Mouse (Mus musculus) liver, embryonic 11.5 days (tissue): ENCODE measurements around the gene Rbm6. TPM values are rescaled to one million over a fixed set of nuclear protein-coding genes. Genes with fewer than 3 reads are reported as not detected.

Experiments used
- ATAC-seq: fragments of 200-750 bp; cut with Nextera tagmentation; replicated peaks from 2 replicates; pipeline ENCODE4 v1.8.0; 2017; ENCODE audit warnings: moderate number of reproducible peaks, mild to moderate bottlenecking, moderate TSS enrichment, moderate library complexity; ENCODE audit not compliant: low FRiP score
- DNase-seq: peaks from one replicate; pipeline ENCODE4 v3.0.0-alpha.2; 2017; ENCODE audit warnings: low spot score
- H3K27ac ChIP-seq: fragments of 300-500 bp; sonication (generic); 2 replicates; pipeline ENCODE4 v1.5.1; 2014; ENCODE audit warnings: mild to moderate bottlenecking, low read depth, low read length, control low read depth
- H3K27me3 ChIP-seq: fragments of 300-500 bp; sonication (generic); replicated peaks from 2 replicates; pipeline ENCODE4 v1.6.1; 2014; ENCODE audit warnings: low read length, mixed read lengths; ENCODE audit not compliant: control insufficient read depth, insufficient read depth
- H3K36me3 ChIP-seq: fragments of 300-500 bp; sonication (generic); 2 replicates; pipeline ENCODE4 v1.6.1; 2014; ENCODE audit warnings: mild to moderate bottlenecking, low read length, moderate library complexity, mixed read lengths; ENCODE audit not compliant: control insufficient read depth, insufficient read depth
- H3K4me1 ChIP-seq: fragments of 300-500 bp; sonication (generic); replicated peaks from 2 replicates; pipeline ENCODE4 v1.6.1; 2014; ENCODE audit warnings: low read length, mixed read lengths; ENCODE audit not compliant: control insufficient read depth, insufficient read depth
- H3K4me2 ChIP-seq: fragments of 300-500 bp; sonication (generic); 2 replicates; pipeline ENCODE4 v1.6.1; 2014; ENCODE audit warnings: mild to moderate bottlenecking, control low read depth, moderate library complexity
- H3K4me3 ChIP-seq: fragments of 300-500 bp; sonication (generic); 2 replicates; pipeline ENCODE4 v1.5.1; 2014; ENCODE audit warnings: low read depth, low read length, control low read depth
- H3K9ac ChIP-seq: fragments of 300-500 bp; sonication (generic); 2 replicates; pipeline ENCODE4 v1.6.1; 2014; ENCODE audit warnings: low read depth, low read length, control low read depth
- H3K9me3 ChIP-seq: fragments of 300-500 bp; sonication (generic); 2 replicates; pipeline ENCODE4 v1.6.1; 2016; ENCODE audit warnings: low read length, inconsistent platforms, mixed read lengths; ENCODE audit not compliant: control insufficient read depth
- WGBS: fragments of 180-500 bp; shearing (Covaris S2); extraction: QIAGEN DNeasy Blood & Tissue Kit; methylation state at CpG from one replicate; pipeline ENCODE4 v1.1.7; 2014; 5-methylcytosine and 5-hydroxymethylcytosine counted together
- polyA plus RNA-seq: library from polyadenylated mRNA; unstranded; fragments of >200 nt; fragmentation: Nextera tagmentation; extraction: Ambion mirVana; gene quantifications from 2 replicates; pipeline ENCODE4 v1.2.1, GENCODE M21; 2014

Rbm6 gene
- polyA plus RNA-seq, 1 experiment from 2014 or later, result 60.9 TPM

- no peak overlapping the region for H3K27ac ChIP-seq
- no peaks in the 10 kb centered on the region for H3K9me3 ChIP-seq
- H3K4me2 ChIP-seq, result no peak overlapping the region
- ATAC-seq (no peak), DNase-seq (no peak)
- no peak overlapping the region for H3K9ac ChIP-seq
- 90% methylated on average over 5 of the region's 5 CpGs for whole genome bisulfite sequencing
- peaks cover 77% of the 10 kb centered on the region for H3K36me3 ChIP-seq
- no peaks in the 10 kb centered on the region for H3K27me3 ChIP-seq
- 0 out of 2 replicates have a peak, but pooled peaks cover 5% of the 10 kb centered on the region for H3K4me1 ChIP-seq
- H3K4me3 ChIP-seq, result no peak overlapping the region
Measured at GRCm38 (mm10) chr9:107750378-107750777, 122.7 kb downstream of the Rbm6 start.

DNA sequence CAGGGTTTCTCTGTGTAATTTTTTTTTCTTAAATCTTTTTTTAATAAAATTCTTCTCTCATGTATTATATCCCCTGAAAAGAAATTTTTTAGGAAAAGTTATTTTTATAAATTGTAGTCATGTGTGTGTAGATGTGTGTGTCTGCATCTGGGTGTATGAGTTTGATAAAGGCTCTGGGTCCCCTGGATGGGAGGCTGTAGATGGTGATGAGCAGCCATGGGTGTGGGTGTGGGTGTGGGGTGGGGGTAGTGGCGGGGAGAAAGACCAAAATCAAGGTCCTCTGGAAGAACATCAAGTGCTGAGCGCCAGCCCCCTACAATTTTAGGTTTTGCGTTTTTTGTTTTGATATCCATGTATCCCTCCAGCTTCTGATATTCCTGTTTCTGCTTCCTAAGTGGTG is 125.0 kb downstream of the Rbm6 start:
- DNase-seq, result no peak
- H3K27ac ChIP-seq, result no peak overlapping the region
- H3K4me3 ChIP-seq, result no peak overlapping the region
- H3K4me1 ChIP-seq, result 0 out of 2 replicates have a peak, but pooled peaks cover 5% of the 10 kb centered on the region
- H3K36me3 ChIP-seq, result peaks cover 88% of the 10 kb centered on the region
- no peaks in the 10 kb centered on the region for H3K27me3 ChIP-seq
- H3K9ac ChIP-seq, result no peak overlapping the region
- 91% methylated on average over 3 of the region's 3 CpGs for WGBS
- peak; percentile 80 for ATAC-seq
- H3K4me2 ChIP-seq, result no peak overlapping the region
- H3K9me3 ChIP-seq, result no peaks in the 10 kb centered on the region

GRCm38 (mm10) chr9:107747310-107747709 is 125.7 kb downstream of the Rbm6 start:
- Histone ChIP-seq H3K4me2 (no peak overlapping the region), H3K4me1 (0 out of 2 replicates have a peak, but pooled peaks cover 5% of the 10 kb centered on the region), H3K9ac (no peak overlapping the region), H3K4me3 (no peak overlapping the region), H3K27ac (no peak overlapping the region), H3K9me3 (no peaks in the 10 kb centered on the region), H3K27me3 (no peaks in the 10 kb centered on the region), H3K36me3 (peaks cover 90% of the 10 kb centered on the region)
- 89% methylated on average over 1 of the region's 1 CpGs for WGBS
- ATAC-seq (no peak), DNase-seq (no peak)

DNA sequence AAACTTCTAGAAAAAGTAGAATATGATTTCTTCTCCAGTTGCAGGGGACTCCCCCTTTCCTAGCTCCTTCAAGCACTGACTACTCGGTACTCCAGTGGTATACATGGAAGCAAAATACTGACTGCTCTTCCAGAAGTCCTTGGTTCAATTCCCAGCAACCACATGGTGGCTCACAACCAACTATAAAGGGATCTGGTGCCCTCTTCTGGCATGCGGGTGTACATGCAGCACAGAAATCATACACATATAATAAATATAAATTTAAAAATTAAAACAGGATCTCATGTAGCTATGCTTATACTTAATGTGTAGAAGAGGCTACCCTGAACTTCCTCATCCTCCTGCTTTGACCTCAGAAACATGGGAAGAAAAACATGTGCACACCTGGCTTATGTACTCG is 126.4 kb downstream of the Rbm6 start:
- no peak overlapping the region for H3K4me3 ChIP-seq
- H3K27me3 ChIP-seq, result no peaks in the 10 kb centered on the region
- ATAC-seq (no peak), DNase-seq (no peak)
- H3K4me2 ChIP-seq, result no peak overlapping the region
- no peaks in the 10 kb centered on the region for H3K9me3 ChIP-seq
- H3K9ac ChIP-seq, result no peak overlapping the region
- H3K4me1 ChIP-seq, result 0 out of 2 replicates have a peak, but pooled peaks cover 5% of the 10 kb centered on the region
- WGBS, result 90% methylated on average over 3 of the region's 3 CpGs
- H3K36me3 ChIP-seq, result peaks cover 87% of the 10 kb centered on the region
- no peak overlapping the region for H3K27ac ChIP-seq

- DNase-seq, result no peak
- 92% methylated on average over 6 of the region's 6 CpGs for whole genome bisulfite sequencing
- Histone ChIP-seq H3K36me3 (peaks cover 81% of the 10 kb centered on the region), H3K27me3 (no peaks in the 10 kb centered on the region), H3K4me3 (no peak overlapping the region), H3K9me3 (no peaks in the 10 kb centered on the region), H3K4me2 (no peak overlapping the region), H3K27ac (no peak overlapping the region), H3K4me1 (0 out of 2 replicates have a peak, but pooled peaks cover 5% of the 10 kb centered on the region), H3K9ac (no peak overlapping the region)
- ATAC-seq, result no peak
Measured at GRCm38 (mm10) chr9:107744061-107744460, 129.0 kb downstream of the Rbm6 start.

DNA sequence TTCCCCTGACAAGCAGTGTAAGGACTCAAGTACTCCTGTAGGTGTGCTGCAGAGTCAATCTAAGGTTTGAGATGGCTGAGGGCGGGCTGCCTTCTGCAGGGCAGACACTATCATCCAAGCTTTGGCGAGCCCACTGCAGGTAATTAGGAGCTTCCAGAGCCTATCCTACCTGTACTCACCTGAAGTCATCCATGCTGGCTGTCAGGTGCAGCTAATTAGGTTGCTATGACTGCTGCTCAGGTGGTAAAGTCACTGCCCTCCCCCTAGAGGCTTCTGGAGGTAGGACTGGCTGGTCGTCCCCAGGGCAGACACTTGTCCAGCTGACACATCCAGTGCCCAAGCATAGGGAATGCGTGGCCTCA is 134.2 kb downstream of the Rbm6 start:
- Histone ChIP-seq H3K4me2 (no peak overlapping the region), H3K27ac (no peak overlapping the region), H3K9ac (no peak overlapping the region), H3K27me3 (peaks cover 23% of the 10 kb centered on the region), H3K36me3 (peaks cover 37% of the 10 kb centered on the region), H3K4me3 (no peak overlapping the region), H3K9me3 (no peaks in the 10 kb centered on the region), H3K4me1 (peaks cover 38% of the 10 kb centered on the region)
- DNase-seq (peak; percentile 65), ATAC-seq (peak; percentile 58)
- 58% methylated on average over 4 of the region's 4 CpGs for WGBS

GRCm38 (mm10) chr9:107738020-107738840 is 134.8 kb downstream of the Rbm6 start:
- Histone ChIP-seq H3K27ac (no peak overlapping the region), H3K36me3 (peaks cover 31% of the 10 kb centered on the region), H3K27me3 (peaks cover 23% of the 10 kb centered on the region), H3K9me3 (no peaks in the 10 kb centered on the region), H3K4me2 (no peak overlapping the region), H3K9ac (no peak overlapping the region), H3K4me3 (no peak overlapping the region), H3K4me1 (peaks cover 38% of the 10 kb centered on the region)
- 21% methylated on average over 7 of the region's 7 CpGs for WGBS
- DNase-seq, result peak; percentile 88
- ATAC-seq, result peak; percentile 76

DNA sequence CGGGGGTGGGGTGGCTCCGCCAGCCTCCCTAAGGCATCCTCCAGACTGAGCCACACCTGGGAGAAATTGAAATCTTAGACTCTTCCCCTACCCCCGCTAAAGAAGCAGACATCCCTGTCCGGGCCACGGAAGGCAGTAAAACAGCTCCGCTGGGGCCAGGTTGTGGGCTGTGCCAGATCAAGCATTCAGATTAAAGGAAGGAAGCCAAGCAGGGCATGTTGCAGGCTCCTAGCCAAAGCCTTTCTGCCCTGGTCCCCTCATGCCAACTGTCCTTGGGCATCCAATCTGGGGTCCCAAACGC is 136.9 kb downstream of the Rbm6 start:
- no peak for ATAC-seq
- WGBS, result 1% methylated on average over 7 of the region's 7 CpGs
- Histone ChIP-seq H3K4me1 (peaks cover 38% of the 10 kb centered on the region), H3K27ac (no peak overlapping the region), H3K4me2 (peak overlapping the region; percentile 40), H3K9me3 (no peaks in the 10 kb centered on the region), H3K4me3 (no peak overlapping the region), H3K27me3 (peaks cover 23% of the 10 kb centered on the region), H3K36me3 (peaks cover 14% of the 10 kb centered on the region), H3K9ac (no peak overlapping the region)
- DNase-seq, result no peak
